Mouse (Mus musculus): Measurements from ENCODE around the gene Gm21987. TPM values are rescaled to one million over a fixed set of nuclear protein-coding genes. Genes with fewer than 3 reads are reported as not detected.

The Gm21987 gene
- total and polyA plus RNA-seq, 3 experiments, result not detected

DNA sequence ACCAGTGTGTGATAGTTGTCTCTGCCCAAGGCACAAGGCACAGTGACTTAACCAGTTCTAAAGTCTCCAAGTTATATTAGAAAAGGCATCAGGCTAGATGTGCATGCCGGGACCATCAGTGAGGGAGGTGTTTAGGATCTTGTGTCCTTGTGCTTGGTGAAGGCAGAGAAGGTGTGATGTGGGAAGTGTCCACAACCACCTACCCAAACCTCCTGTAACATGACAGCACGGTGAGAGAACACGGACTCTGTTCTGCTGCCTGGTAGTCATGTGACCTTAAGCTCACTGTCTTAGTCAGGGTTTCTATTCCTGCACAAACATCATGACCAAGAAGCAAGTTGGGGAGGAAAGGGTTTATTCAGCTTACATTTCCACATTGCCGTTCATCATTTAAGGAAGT lies 19.4 kb downstream of the Gm21987 start:
- Histone ChIP-seq H3K9ac (ENCODE audit: control insufficient read depth, low read depth, low read length, poor library complexity, severe bottlenecking) (no peak overlapping the region), H3K27me3 (ENCODE audit: control insufficient read depth in 1 of 2, insufficient read depth in 2 of 2, low read length in 2 of 2) (no peaks in the 10 kb centered on the region), H3K79me2 (ENCODE audit: control insufficient read depth, insufficient read depth, low read length, poor library complexity) (no peaks in the 10 kb centered on the region; the same call in 1 of the 2 replicates), H3K9me3 (replicated peaks; ENCODE audit: insufficient read depth, low read length) (no peaks in the 10 kb centered on the region), H3K4me3 (ENCODE audit: control insufficient read depth in 1 of 2, insufficient read depth in 1 of 2, low read depth in 2 of 2, low read length in 2 of 2) (no peak overlapping the region), H3K36me3 (ENCODE audit: control insufficient read depth in 1 of 2, insufficient read depth in 2 of 2, low read length in 2 of 2) (peaks cover 0 to 47% of the 10 kb centered on the region in 2 experiments; a peak in 2 of 4 replicates), H3K4me1 (ENCODE audit: control insufficient read depth in 1 of 2, insufficient read depth in 2 of 2, low read length in 2 of 2) (peaks cover 37 to 62% of the 10 kb centered on the region in 2 experiments), H3K27ac (ENCODE audit: control insufficient read depth, low read depth, low read length) (no peak overlapping the region)
- TF ChIP-seq MAZ (IDR thresholded peaks at IDR 0.05; ENCODE audit: low read depth, low read length) (no peak), TCF12 (IDR thresholded peaks at IDR 0.05; ENCODE audit: low read depth, low read length) (no peak), MEF2A (IDR thresholded peaks at IDR 0.05; ENCODE audit: extremely low read depth, insufficient replicate concordance, low read depth, low read length, poor library complexity, severe bottlenecking) (no peak), USF1 (IDR thresholded peaks at IDR 0.05; ENCODE audit: low read depth, low read length) (peak; percentile 55)
- DNase-seq (ENCODE audit: low read depth, low spot score), result no peak

DNA sequence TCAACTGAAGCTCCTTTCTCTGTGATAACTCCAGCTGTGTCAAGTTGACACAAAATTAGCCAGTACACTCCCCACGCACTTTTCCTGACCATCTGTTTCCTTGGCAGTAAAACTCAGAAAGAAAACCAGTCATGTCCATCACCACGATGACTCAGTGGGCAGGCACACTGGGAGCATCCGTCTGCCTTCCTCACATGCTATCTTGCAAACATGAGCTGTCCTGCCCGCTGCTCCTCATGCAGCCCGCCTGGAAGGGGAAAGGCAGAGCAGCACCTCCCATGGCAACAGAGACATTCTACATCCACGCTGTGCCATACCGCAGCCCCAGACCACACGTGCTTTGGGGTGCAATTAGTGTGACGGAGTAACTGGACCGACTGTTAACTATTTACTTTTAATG lies 21.5 kb downstream of the Gm21987 start:
- H3K27ac ChIP-seq (ENCODE audit: control insufficient read depth, low read depth, low read length), result peak overlapping the region; percentile 100; the same call in 1 of the 2 replicates
- no peaks in the 10 kb centered on the region for H3K9me3 ChIP-seq (replicated peaks; ENCODE audit: insufficient read depth, low read length)
- peaks cover 7% of the 10 kb centered on the region for H3K79me2 ChIP-seq (ENCODE audit: control insufficient read depth, insufficient read depth, low read length, poor library complexity)
- TF ChIP-seq POLR2A (IDR thresholded peaks at IDR 0.05; ENCODE audit: control insufficient read depth in 1 of 2, insufficient read depth in 1 of 2, low read depth in 1 of 2, low read length in 2 of 2, poor library complexity in 1 of 2) (0 out of 4 replicates have a peak, but pooled peaks of 1 of the 2 experiments have one; percentile 21), SIN3A (IDR thresholded peaks at IDR 0.05; ENCODE audit: low read length) (0 out of 2 replicates have a peak, but pooled peaks have one; percentile 25), MAX (IDR thresholded peaks at IDR 0.05; ENCODE audit: low read length) (no peak)
- no peak overlapping the region for H3K4me3 ChIP-seq (ENCODE audit: control insufficient read depth in 1 of 2, insufficient read depth in 1 of 2, low read depth in 2 of 2, low read length in 2 of 2)
- peaks cover 0 to 49% of the 10 kb centered on the region in 2 experiments; a peak in 2 of 4 replicates for H3K36me3 ChIP-seq (ENCODE audit: control insufficient read depth in 1 of 2, insufficient read depth in 2 of 2, low read length in 2 of 2)
- peaks cover 32 to 62% of the 10 kb centered on the region in 2 experiments for H3K4me1 ChIP-seq (ENCODE audit: control insufficient read depth in 1 of 2, insufficient read depth in 2 of 2, low read length in 2 of 2)
- peak; percentile 51 for DNase-seq (ENCODE audit: low read depth, low spot score)
- no peak overlapping the region for H3K9ac ChIP-seq (ENCODE audit: control insufficient read depth, low read depth, low read length, poor library complexity, severe bottlenecking)
- no peaks in the 10 kb centered on the region for H3K27me3 ChIP-seq (ENCODE audit: control insufficient read depth in 1 of 2, insufficient read depth in 2 of 2, low read length in 2 of 2)

- Histone ChIP-seq H3K36me3 (ENCODE audit: control insufficient read depth in 1 of 2, insufficient read depth in 2 of 2, low read length in 2 of 2) (peaks cover 0 to 43% of the 10 kb centered on the region in 2 experiments; a peak in 2 of 4 replicates), H3K27ac (ENCODE audit: control insufficient read depth, low read depth, low read length) (peak overlapping the region; percentile 100; the same call in 1 of the 2 replicates), H3K9me3 (replicated peaks; ENCODE audit: insufficient read depth, low read length) (no peaks in the 10 kb centered on the region), H3K4me1 (ENCODE audit: control insufficient read depth in 1 of 2, insufficient read depth in 2 of 2, low read length in 2 of 2) (peaks cover 31 to 61% of the 10 kb centered on the region in 2 experiments), H3K27me3 (ENCODE audit: control insufficient read depth in 1 of 2, insufficient read depth in 2 of 2, low read length in 2 of 2) (no peaks in the 10 kb centered on the region), H3K9ac (ENCODE audit: control insufficient read depth, low read depth, low read length, poor library complexity, severe bottlenecking) (no peak overlapping the region), H3K4me3 (ENCODE audit: control insufficient read depth in 1 of 2, insufficient read depth in 1 of 2, low read depth in 2 of 2, low read length in 2 of 2) (no peak overlapping the region), H3K79me2 (ENCODE audit: control insufficient read depth, insufficient read depth, low read length, poor library complexity) (peaks cover 11% of the 10 kb centered on the region)
- DNase-seq (ENCODE audit: low read depth, low spot score), result no peak
- TF ChIP-seq ZMIZ1 (IDR thresholded peaks at IDR 0.05; ENCODE audit: low read depth, low read length) (no peak), ETS1 (IDR thresholded peaks at IDR 0.05; ENCODE audit: low read depth, low read length) (no peak), POLR2A (IDR thresholded peaks at IDR 0.05; ENCODE audit: control insufficient read depth in 1 of 2, insufficient read depth in 1 of 2, low read depth in 1 of 2, low read length in 2 of 2, poor library complexity in 1 of 2) (no peak), TCF12 (IDR thresholded peaks at IDR 0.05; ENCODE audit: low read depth, low read length) (no peak), E2F4 (IDR thresholded peaks at IDR 0.05; ENCODE audit: borderline replicate concordance, low read depth, low read length) (no peak)
These were observed 22.2 kb downstream of the Gm21987 start for GRCm38 (mm10) chr16:38369000-38369399.

Data from MEL (cell line).